Mouse (Mus musculus): ENCODE results near the gene Apoe.

Gene Apoe

GRCm38 (mm10) chr7:19716055-19716682 is 17.2 kb upstream of the Apoe start:
- no peak for DNase-seq (ENCODE audit: low spot score in 2 of 2)

GRCm38 (mm10) chr7:19715239-19716054 is 16.5 kb upstream of the Apoe start, which contains the start of gene Tomm40:
Tomm40 (minus strand) TSS chr7:19715438.
- peak; percentile 99 to 100 for DNase-seq (ENCODE audit: low spot score in 2 of 2)

- DNase-seq (ENCODE audit: low spot score in 2 of 2): no peak
Measured at GRCm38 (mm10) chr7:19714836-19715235, 15.8 kb upstream of the Apoe start.

GRCm38 (mm10) chr7:19713598-19713997 is 14.6 kb upstream of the Apoe start:
- DNase-seq (ENCODE audit: low spot score in 2 of 2): no peak

- no peak for DNase-seq (ENCODE audit: low spot score in 2 of 2)
Measured at GRCm38 (mm10) chr7:19713196-19713595, 14.2 kb upstream of the Apoe start.

GRCm38 (mm10) chr7:19712414-19712813 is 13.4 kb upstream of the Apoe start:
- DNase-seq (ENCODE audit: low spot score in 2 of 2): no peak

- DNase-seq (ENCODE audit: low spot score in 2 of 2): no peak
Measured at GRCm38 (mm10) chr7:19710650-19711049, 11.7 kb upstream of the Apoe start.

- DNase-seq (ENCODE audit: low spot score in 2 of 2): no peak
Measured at GRCm38 (mm10) chr7:19705271-19705670, 6.3 kb upstream of the Apoe start.

GRCm38 (mm10) chr7:19704475-19704874 is 5.5 kb upstream of the Apoe start:
- DNase-seq (ENCODE audit: low spot score in 2 of 2): no peak

GRCm38 (mm10) chr7:19702859-19703555 is 4.0 kb upstream of the Apoe start:
- no peak for DNase-seq (ENCODE audit: low spot score in 2 of 2)

GRCm38 (mm10) chr7:19701069-19701761 is 2.2 kb upstream of the Apoe start:
- DNase-seq (ENCODE audit: low spot score in 2 of 2): peak; percentile 60 to 64

GRCm38 (mm10) chr7:19700299-19701068 is 1.5 kb upstream of the Apoe start:
- no peak for DNase-seq (ENCODE audit: low spot score in 2 of 2)

GRCm38 (mm10) chr7:19699827-19700148 is 800 bp upstream of the Apoe start:
- DNase-seq (ENCODE audit: low spot score in 2 of 2): no peak

- DNase-seq (ENCODE audit: low spot score in 2 of 2): no peak
Measured at GRCm38 (mm10) chr7:19697949-19698906, 760 bp downstream of the Apoe start.

GRCm38 (mm10) chr7:19696336-19696873 is 2.6 kb downstream of the Apoe start:
- no peak for DNase-seq (ENCODE audit: low spot score in 2 of 2)

GRCm38 (mm10) chr7:19695881-19696280 is 3.1 kb downstream of the Apoe start:
- no peak for DNase-seq (ENCODE audit: low spot score in 2 of 2)

GRCm38 (mm10) chr7:19695213-19695594 is 3.8 kb downstream of the Apoe start:
- DNase-seq (ENCODE audit: low spot score in 2 of 2): no peak

GRCm38 (mm10) chr7:19694336-19695212 is 4.4 kb downstream of the Apoe start:
- no peak for DNase-seq (ENCODE audit: low spot score in 2 of 2)

- no peak for DNase-seq (ENCODE audit: low spot score in 2 of 2)
Measured at GRCm38 (mm10) chr7:19693421-19693820, 5.6 kb downstream of the Apoe start.

Data from right cerebral cortex, adult 2 months (tissue).